Mouse (Mus musculus): ENCODE results near the gene Ptgfrn. TPM values are rescaled to one million over a fixed set of nuclear protein-coding genes. Genes with fewer than 3 reads are reported as not detected.

The Ptgfrn gene
- polyA plus RNA-seq, 1 experiment from 2014 or later = 0.35 TPM

- no peak for DNase-seq
- H3K27ac ChIP-seq (ENCODE audit: low read depth) = no peak overlapping the region
- 79% methylated on average over 6 of the region's 6 CpGs for WGBS (ENCODE audit: insufficient replicate concordance)
Observed at GRCm38 (mm10) chr3:101077710-101078100, 32.4 kb downstream of the Ptgfrn start.

GRCm38 (mm10) chr3:101076966-101077709 lies 32.9 kb downstream of the Ptgfrn start:
- H3K4me2 ChIP-seq (ENCODE audit: low read depth, low read length) = no peak overlapping the region
- no peak for DNase-seq
- 86% methylated on average over 25 of the region's 25 CpGs for WGBS (ENCODE audit: insufficient replicate concordance)
- no peaks in the 10 kb centered on the region for H3K9me3 ChIP-seq (ENCODE audit: low read length)
- no peaks in the 10 kb centered on the region for H3K27me3 ChIP-seq (ENCODE audit: insufficient read depth, low read length)
- no peak overlapping the region for H3K27ac ChIP-seq (ENCODE audit: low read depth)
- no peak for ATAC-seq
- no peaks in the 10 kb centered on the region for H3K36me3 ChIP-seq (replicated peaks; ENCODE audit: insufficient read depth, low read length)
- no peak overlapping the region for H3K9ac ChIP-seq (replicated peaks)
- no peak overlapping the region for H3K4me3 ChIP-seq (ENCODE audit: low read depth, low read length)
- TF ChIP-seq CTCF (IDR thresholded peaks at IDR 0.05; ENCODE audit: low read depth) (no peak), EP300 (IDR thresholded peaks at IDR 0.05; ENCODE audit: low read depth) (no peak)
- no peaks in the 10 kb centered on the region for H3K4me1 ChIP-seq (ENCODE audit: insufficient read depth)

More at GRCm38 (mm10) chr3:101077710-101078100, 32.4 kb downstream of the Ptgfrn start:
- H3K27me3 ChIP-seq (ENCODE audit: insufficient read depth, low read length) = no peaks in the 10 kb centered on the region
- no peaks in the 10 kb centered on the region for H3K36me3 ChIP-seq (replicated peaks; ENCODE audit: insufficient read depth, low read length)
- H3K4me3 ChIP-seq (ENCODE audit: low read depth, low read length) = no peak overlapping the region
- no peak overlapping the region for H3K9ac ChIP-seq (replicated peaks)
- H3K4me2 ChIP-seq (ENCODE audit: low read depth, low read length) = no peak overlapping the region
- no peaks in the 10 kb centered on the region for H3K9me3 ChIP-seq (ENCODE audit: low read length)
- no peak for ATAC-seq
- no peaks in the 10 kb centered on the region for H3K4me1 ChIP-seq (ENCODE audit: insufficient read depth)
- TF ChIP-seq EP300 (IDR thresholded peaks at IDR 0.05; ENCODE audit: low read depth) (no peak), CTCF (IDR thresholded peaks at IDR 0.05; ENCODE audit: low read depth) (no peak)

GRCm38 (mm10) chr3:101075866-101076265 lies 34.2 kb downstream of the Ptgfrn start:
- no peaks in the 10 kb centered on the region for H3K36me3 ChIP-seq (replicated peaks; ENCODE audit: insufficient read depth, low read length)
- H3K27ac ChIP-seq (ENCODE audit: low read depth) = no peak overlapping the region
- no peak overlapping the region for H3K4me3 ChIP-seq (ENCODE audit: low read depth, low read length)
- DNase-seq (no peak), ATAC-seq (no peak)
- H3K9ac ChIP-seq (replicated peaks) = no peak overlapping the region
- no peaks in the 10 kb centered on the region for H3K27me3 ChIP-seq (ENCODE audit: insufficient read depth, low read length)
- WGBS (ENCODE audit: insufficient replicate concordance) = 68% methylated on average over 3 of the region's 3 CpGs
- no peak overlapping the region for H3K4me2 ChIP-seq (ENCODE audit: low read depth, low read length)
- no peak for TF ChIP-seq EP300 (IDR thresholded peaks at IDR 0.05; ENCODE audit: low read depth)
- TF ChIP-seq CTCF (IDR thresholded peaks at IDR 0.05; ENCODE audit: low read depth) = no peak
- no peaks in the 10 kb centered on the region for H3K4me1 ChIP-seq (ENCODE audit: insufficient read depth)
- H3K9me3 ChIP-seq (ENCODE audit: low read length) = no peaks in the 10 kb centered on the region

- no peak for ATAC-seq
- H3K27me3 ChIP-seq (ENCODE audit: insufficient read depth, low read length) = no peaks in the 10 kb centered on the region
- no peak overlapping the region for H3K9ac ChIP-seq (replicated peaks)
- WGBS (ENCODE audit: insufficient replicate concordance) = 81% methylated on average over 9 of the region's 9 CpGs
- H3K27ac ChIP-seq (ENCODE audit: low read depth) = no peak overlapping the region
- no peaks in the 10 kb centered on the region for H3K4me1 ChIP-seq (ENCODE audit: insufficient read depth)
- H3K4me2 ChIP-seq (ENCODE audit: low read depth, low read length) = no peak overlapping the region
- no peak for DNase-seq
- H3K4me3 ChIP-seq (ENCODE audit: low read depth, low read length) = no peak overlapping the region
- no peaks in the 10 kb centered on the region for H3K36me3 ChIP-seq (replicated peaks; ENCODE audit: insufficient read depth, low read length)
- TF ChIP-seq EP300 (IDR thresholded peaks at IDR 0.05; ENCODE audit: low read depth) (no peak), CTCF (IDR thresholded peaks at IDR 0.05; ENCODE audit: low read depth) (no peak)
- H3K9me3 ChIP-seq (ENCODE audit: low read length) = no peaks in the 10 kb centered on the region
Observed at GRCm38 (mm10) chr3:101073384-101073783, 36.7 kb downstream of the Ptgfrn start.

- no peaks in the 10 kb centered on the region for H3K4me1 ChIP-seq (ENCODE audit: insufficient read depth)
- WGBS (ENCODE audit: insufficient replicate concordance) = 79% methylated on average over 15 of the region's 15 CpGs
- ATAC-seq (no peak), DNase-seq (no peak)
- H3K9ac ChIP-seq (replicated peaks) = no peak overlapping the region
- no peak for TF ChIP-seq CTCF (IDR thresholded peaks at IDR 0.05; ENCODE audit: low read depth)
- TF ChIP-seq EP300 (IDR thresholded peaks at IDR 0.05; ENCODE audit: low read depth) = no peak
- no peak overlapping the region for H3K27ac ChIP-seq (ENCODE audit: low read depth)
- no peaks in the 10 kb centered on the region for H3K9me3 ChIP-seq (ENCODE audit: low read length)
- no peak overlapping the region for H3K4me2 ChIP-seq (ENCODE audit: low read depth, low read length)
- H3K27me3 ChIP-seq (ENCODE audit: insufficient read depth, low read length) = no peaks in the 10 kb centered on the region
- H3K36me3 ChIP-seq (replicated peaks; ENCODE audit: insufficient read depth, low read length) = no peaks in the 10 kb centered on the region
- H3K4me3 ChIP-seq (ENCODE audit: low read depth, low read length) = no peak overlapping the region
Observed at GRCm38 (mm10) chr3:101072506-101073215, 37.4 kb downstream of the Ptgfrn start.

GRCm38 (mm10) chr3:101071576-101071975 lies 38.5 kb downstream of the Ptgfrn start:
- H3K9me3 ChIP-seq (ENCODE audit: low read length) = no peaks in the 10 kb centered on the region
- no peak overlapping the region for H3K4me3 ChIP-seq (ENCODE audit: low read depth, low read length)
- no peaks in the 10 kb centered on the region for H3K36me3 ChIP-seq (replicated peaks; ENCODE audit: insufficient read depth, low read length)
- H3K27me3 ChIP-seq (ENCODE audit: insufficient read depth, low read length) = no peaks in the 10 kb centered on the region
- no peak for ATAC-seq
- no peak overlapping the region for H3K27ac ChIP-seq (ENCODE audit: low read depth)
- H3K9ac ChIP-seq (replicated peaks) = no peak overlapping the region
- TF ChIP-seq EP300 (IDR thresholded peaks at IDR 0.05; ENCODE audit: low read depth) (no peak), CTCF (IDR thresholded peaks at IDR 0.05; ENCODE audit: low read depth) (no peak)
- no peaks in the 10 kb centered on the region for H3K4me1 ChIP-seq (ENCODE audit: insufficient read depth)
- no peak overlapping the region for H3K4me2 ChIP-seq (ENCODE audit: low read depth, low read length)
- DNase-seq = no peak

Measured in liver, postnatal 0 days (tissue).